Mouse (Mus musculus): ENCODE results near the gene Gm20479. TPM values are rescaled to one million over a fixed set of nuclear protein-coding genes. Genes with fewer than 3 reads are reported as not detected.

Gene Gm20479
- total and polyA plus RNA-seq, 3 experiments: 2.7 TPM; not detected in 2

DNA sequence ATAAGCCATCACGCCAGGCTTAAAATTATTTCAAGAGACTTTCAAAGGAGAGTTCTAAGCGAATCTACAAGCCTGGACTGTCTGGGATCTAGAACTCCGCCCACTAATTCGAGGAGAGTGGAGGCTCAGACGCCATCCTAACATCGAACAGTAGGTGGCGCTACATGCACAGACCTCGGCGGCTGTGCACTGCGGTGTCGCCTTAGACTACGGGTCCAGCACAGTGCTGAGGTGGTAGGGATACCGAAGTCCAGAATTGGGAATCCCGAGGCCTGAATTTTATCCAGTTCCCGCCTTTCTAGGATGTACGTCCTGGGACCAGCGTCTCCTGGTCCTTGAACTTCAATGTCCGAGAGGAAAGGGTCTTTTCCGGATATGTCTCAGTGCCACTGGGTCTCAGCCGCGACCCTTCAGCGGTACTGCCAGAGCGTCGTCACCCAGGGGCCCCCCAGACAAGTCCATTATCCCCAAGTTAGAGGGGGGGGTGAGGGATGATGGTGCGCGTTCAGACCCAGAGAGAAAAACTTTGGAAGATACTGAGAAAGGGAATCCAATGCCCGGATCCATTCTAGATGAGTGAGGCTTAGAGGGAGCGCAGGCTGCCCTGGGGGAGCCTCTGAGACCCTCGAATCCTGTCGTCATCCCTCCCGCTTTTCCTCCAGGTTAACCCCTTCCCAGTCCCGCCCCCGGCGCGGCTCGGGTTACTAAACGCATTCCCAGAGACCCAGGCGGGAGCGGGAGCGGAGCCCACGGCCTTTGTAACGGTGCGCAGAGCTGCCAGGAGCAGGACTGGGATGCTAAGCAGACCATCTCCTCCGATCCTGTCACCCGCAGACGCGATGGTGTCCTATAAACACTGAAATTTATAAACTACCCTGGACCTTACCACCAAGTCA is 21.0 kb downstream of the Gm20479 start:
- TF ChIP-seq MYC (IDR thresholded peaks at IDR 0.05; ENCODE audit: low read depth, low read length) (no peak), BHLHE40 (IDR thresholded peaks at IDR 0.05; ENCODE audit: borderline replicate concordance, low read depth, low read length) (peak; percentile 46; the same call in 1 of the 2 replicates), MAZ (IDR thresholded peaks at IDR 0.05; ENCODE audit: low read depth, low read length) (0 out of 2 replicates have a peak, but pooled peaks have one; percentile 46), MXI1 (IDR thresholded peaks at IDR 0.05; ENCODE audit: low read depth, low read length) (peak; percentile 20; the same call in 1 of the 2 replicates), SIN3A (IDR thresholded peaks at IDR 0.05; ENCODE audit: low read length) (peak; percentile 75), RAD21 (IDR thresholded peaks at IDR 0.05; ENCODE audit: low read depth, low read length) (peak; percentile 97), ZNF384 (IDR thresholded peaks at IDR 0.05; ENCODE audit: low read depth, low read length) (0 out of 2 replicates have a peak, but pooled peaks have one; percentile 24), SMC3 (IDR thresholded peaks at IDR 0.05; ENCODE audit: low read depth, low read length) (peak; percentile 81), CTCF (IDR thresholded peaks at IDR 0.05 in 2 of 3, conservative IDR thresholded peaks at IDR 0.05 in 1 of 3; ENCODE audit: control insufficient read depth in 1 of 3, insufficient read depth in 1 of 3, low read depth in 2 of 3, low read length in 3 of 3, poor library complexity in 1 of 3, severe bottlenecking in 1 of 3) (peak; percentile 95 to 99 (median 96)), CHD2 (IDR thresholded peaks at IDR 0.05; ENCODE audit: low read length) (no peak), ZC3H11A (IDR thresholded peaks at IDR 0.05; ENCODE audit: low read depth, low read length) (peak; percentile 88), HCFC1 (IDR thresholded peaks at IDR 0.05; ENCODE audit: low read depth, low read length) (peak; percentile 60), ELF1 (IDR thresholded peaks at IDR 0.05; ENCODE audit: low read depth, low read length) (no peak)
- H3K36me3 ChIP-seq (ENCODE audit: control insufficient read depth in 1 of 2, insufficient read depth in 2 of 2, low read length in 2 of 2): peaks cover 0 to 2% of the 10 kb centered on the region in 2 experiments; a peak in 2 of 4 replicates
- no peak overlapping the region for H3K27ac ChIP-seq (ENCODE audit: control insufficient read depth, low read depth, low read length)
- peaks cover 0 to 13% of the 10 kb centered on the region in 2 experiments; a peak in 2 of 4 replicates for H3K4me1 ChIP-seq (ENCODE audit: control insufficient read depth in 1 of 2, insufficient read depth in 2 of 2, low read length in 2 of 2)
- peak overlapping the region in 1 of 2 experiments; percentile 21; a peak in 1 of 4 replicates for H3K4me3 ChIP-seq (ENCODE audit: control insufficient read depth in 1 of 2, insufficient read depth in 1 of 2, low read depth in 2 of 2, low read length in 2 of 2)
- no peak overlapping the region for H3K9ac ChIP-seq (ENCODE audit: control insufficient read depth, low read depth, low read length, poor library complexity, severe bottlenecking)
- peaks cover 7% of the 10 kb centered on the region; the same call in 1 of the 2 replicates for H3K79me2 ChIP-seq (ENCODE audit: control insufficient read depth, insufficient read depth, low read length, poor library complexity)
- peak; percentile 88 for DNase-seq (ENCODE audit: low read depth, low spot score)
- no peaks in the 10 kb centered on the region for H3K9me3 ChIP-seq (replicated peaks; ENCODE audit: insufficient read depth, low read length)
- H3K27me3 ChIP-seq (ENCODE audit: control insufficient read depth in 1 of 2, insufficient read depth in 2 of 2, low read length in 2 of 2): no peaks in the 10 kb centered on the region; a peak in 1 of 4 replicates

DNA sequence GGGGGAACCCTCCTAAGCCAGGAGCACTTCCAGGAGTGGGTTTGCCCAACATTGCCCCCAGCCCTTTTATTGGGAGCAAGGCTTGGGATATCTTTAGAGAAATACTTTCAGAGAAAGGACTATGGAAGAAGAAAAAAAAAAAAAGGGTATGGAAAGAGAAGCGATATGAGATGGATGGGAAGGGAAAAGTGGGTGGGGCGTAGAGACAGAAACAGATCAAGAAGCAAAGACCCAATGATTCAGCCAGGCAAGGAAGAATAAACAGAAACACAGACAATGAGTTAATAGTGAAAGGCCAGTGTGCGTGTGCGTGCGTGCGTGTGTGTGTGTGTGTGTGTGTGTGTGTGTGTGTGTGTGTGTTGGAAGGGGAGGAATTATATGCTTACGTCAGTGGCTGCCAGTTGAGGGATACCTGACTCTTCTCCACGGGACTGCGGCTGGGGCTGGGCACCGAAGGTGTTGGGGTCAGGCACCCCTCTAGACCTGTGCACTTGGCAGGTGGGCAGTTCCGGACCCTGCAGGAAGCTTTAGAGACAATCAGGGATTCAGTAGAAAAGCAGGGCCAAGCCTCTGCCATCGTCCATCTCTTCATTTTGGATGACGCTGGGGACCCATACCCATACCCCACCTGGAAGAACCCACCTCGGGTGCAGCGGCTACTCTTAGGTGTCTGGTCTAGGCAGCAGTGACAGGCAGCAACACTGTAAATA is 22.1 kb downstream of the Gm20479 start:
- Histone ChIP-seq H3K9me3 (replicated peaks; ENCODE audit: insufficient read depth, low read length) (no peaks in the 10 kb centered on the region), H3K79me2 (ENCODE audit: control insufficient read depth, insufficient read depth, low read length, poor library complexity) (peaks cover 7% of the 10 kb centered on the region; the same call in 1 of the 2 replicates), H3K4me1 (ENCODE audit: control insufficient read depth in 1 of 2, insufficient read depth in 2 of 2, low read length in 2 of 2) (peaks cover 0 to 13% of the 10 kb centered on the region in 2 experiments; a peak in 2 of 4 replicates), H3K27ac (ENCODE audit: control insufficient read depth, low read depth, low read length) (no peak overlapping the region), H3K27me3 (ENCODE audit: control insufficient read depth in 1 of 2, insufficient read depth in 2 of 2, low read length in 2 of 2) (no peaks in the 10 kb centered on the region; a peak in 1 of 4 replicates), H3K9ac (ENCODE audit: control insufficient read depth, low read depth, low read length, poor library complexity, severe bottlenecking) (peak overlapping the region; percentile 43), H3K36me3 (ENCODE audit: control insufficient read depth in 1 of 2, insufficient read depth in 2 of 2, low read length in 2 of 2) (peaks cover 0 to 2% of the 10 kb centered on the region in 2 experiments; a peak in 2 of 4 replicates), H3K4me3 (ENCODE audit: control insufficient read depth in 1 of 2, insufficient read depth in 1 of 2, low read depth in 2 of 2, low read length in 2 of 2) (no peak overlapping the region; a peak in 1 of 4 replicates)
- TF ChIP-seq MAZ (IDR thresholded peaks at IDR 0.05; ENCODE audit: low read depth, low read length): no peak
- TF ChIP-seq ZNF384 (IDR thresholded peaks at IDR 0.05; ENCODE audit: low read depth, low read length): no peak
- no peak for TF ChIP-seq E2F4 (IDR thresholded peaks at IDR 0.05; ENCODE audit: borderline replicate concordance, low read depth, low read length)
- TF ChIP-seq HCFC1 (IDR thresholded peaks at IDR 0.05; ENCODE audit: low read depth, low read length): no peak
- DNase-seq (ENCODE audit: low read depth, low spot score): peak; percentile 32

All from MEL (cell line).